In genomic region chr12:51907543-51907942, GRCm38 (mm10) we compare ENCODE assay signal across 17 mouse cellular contexts.
"Had no signal": no experiment of that assay in that cellular context is flagged by ENCODE, and none has a peak within 500 bp of the region (broad histone marks: within the 10 kb centered on the region; RNA-seq: fewer than 3 reads in every experiment).

No protein-coding gene starts in this region.

- H3K36me3 ChIP-seq: midbrain, embryonic 15.5 days had no signal

- DNase-seq: lung, adult 2 months; lung, postnatal 14 days; lung, postnatal 36 days; right cerebral cortex, postnatal 14 days; thymus, adult 2 months; thymus, postnatal 25 days; thymus, postnatal 4 days had no signal

- H3K4me3 ChIP-seq: lung, embryonic 15.5 days; megakaryocyte, embryonic 14.5 days; midbrain, embryonic 13.5 days; midbrain, embryonic 15.5 days; neural tube, embryonic 12.5 days; stomach, embryonic 15.5 days had no signal

- H3K9ac ChIP-seq: lung, embryonic 15.5 days; midbrain, embryonic 13.5 days; midbrain, embryonic 15.5 days; neural tube, embryonic 12.5 days; stomach, embryonic 15.5 days had no signal

- H3K4me2 ChIP-seq: lung, embryonic 15.5 days; midbrain, embryonic 11.5 days; midbrain, embryonic 13.5 days; midbrain, embryonic 15.5 days; neural tube, embryonic 12.5 days; stomach, embryonic 15.5 days had no signal

- H3K27me3 ChIP-seq: lung, embryonic 15.5 days; megakaryocyte, embryonic 14.5 days; midbrain, embryonic 13.5 days; midbrain, embryonic 15.5 days; neural tube, embryonic 12.5 days; stomach, embryonic 15.5 days had no signal

- H3K4me1 ChIP-seq: lung, embryonic 15.5 days; midbrain, embryonic 13.5 days; midbrain, embryonic 15.5 days; neural tube, embryonic 12.5 days; stomach, embryonic 15.5 days had no signal

- ATAC-seq: lung, postnatal 0 days; midbrain, embryonic 13.5 days; midbrain, embryonic 15.5 days had no signal

- H3K27ac ChIP-seq: lung, embryonic 15.5 days; macrophage; midbrain, embryonic 13.5 days; midbrain, embryonic 15.5 days; neural tube, embryonic 12.5 days; stomach, embryonic 15.5 days; stomach, postnatal 0 days had no signal

- H3K9me3 ChIP-seq: lung, embryonic 15.5 days; megakaryocyte, embryonic 14.5 days; midbrain, embryonic 13.5 days; midbrain, embryonic 15.5 days; neural tube, embryonic 12.5 days; stomach, embryonic 15.5 days had no signal
